Mouse (Mus musculus) heart, adult 2 months (tissue): Measurements from ENCODE around the gene Ech1.

Source experiments
- CTCF ChIP-seq: fragments of 200-600 bp; IDR thresholded peaks from 2 replicates; pipeline ENCODE4 v1.8.1; 2022; ENCODE audit warnings: antibody characterized with exemption, mild to moderate bottlenecking, moderate library complexity
- EP300 ChIP-seq: fragments of 200-500 bp; IDR thresholded peaks from 2 replicates; pipeline ENCODE4 v1.6.1; 2011; ENCODE audit warnings: low read depth, low read length, control low read depth; ENCODE audit not compliant: insufficient read depth
- POLR2A ChIP-seq: fragments of 200-500 bp; IDR thresholded peaks from 2 replicates; pipeline ENCODE4 v1.6.1; 2011; ENCODE audit warnings: mild to moderate bottlenecking, low read depth, low read length, control low read depth; ENCODE audit not compliant: insufficient read depth

DNA sequence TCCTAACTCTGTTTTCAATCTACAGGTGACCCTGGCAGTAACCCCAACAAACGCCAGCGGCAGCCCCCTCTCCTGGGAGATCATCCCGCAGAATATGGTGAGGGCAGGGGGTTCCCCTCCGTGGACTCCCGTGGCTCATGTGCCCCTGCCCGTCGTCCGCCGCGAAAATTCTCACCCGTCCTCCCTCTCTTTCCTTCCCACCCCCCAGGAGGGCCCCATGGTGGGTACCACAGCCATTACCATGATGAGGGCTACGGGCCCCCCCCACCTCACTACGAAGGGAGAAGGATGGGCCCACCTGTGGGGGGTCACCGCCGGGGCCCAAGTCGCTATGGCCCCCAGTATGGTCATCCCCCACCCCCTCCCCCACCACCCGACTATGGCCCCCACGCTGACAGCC is 6.6 kb upstream of the Ech1 start:
- TF ChIP-seq EP300 (no peak), CTCF (no peak), POLR2A (no peak)
